Mouse (Mus musculus): ENCODE data around the gene Gm39115. TPM values are rescaled to one million over a fixed set of nuclear protein-coding genes. Genes with fewer than 3 reads are reported as not detected.
"Not testable (repeated sequence)": the region's sequence is repeated elsewhere in the genome, so short reads cannot be mapped to it uniquely, and the experiment has no call there.

Gm39115 gene
- polyA plus RNA-seq, 1 experiment from 2014 or later, result not detected

- Histone ChIP-seq H3K4me2 (ENCODE audit: low read depth, low read length) (no peak overlapping the region), H3K27ac (ENCODE audit: low read length) (no peak overlapping the region), H3K27me3 (ENCODE audit: control insufficient read depth, insufficient read depth, low read length) (no peaks in the 10 kb centered on the region), H3K4me3 (ENCODE audit: low read length) (no peak overlapping the region), H3K9me3 (replicated peaks; ENCODE audit: control insufficient read depth, low read length) (0 out of 2 replicates have a peak, but pooled peaks cover 4% of the 10 kb centered on the region), H3K9ac (ENCODE audit: low read length) (no peak overlapping the region), H3K4me1 (ENCODE audit: control insufficient read depth, insufficient read depth, low read length) (no peaks in the 10 kb centered on the region), H3K36me3 (ENCODE audit: control insufficient read depth, insufficient read depth) (no peaks in the 10 kb centered on the region)
- ATAC-seq (replicated peaks; ENCODE audit: extremely low read depth, insufficient read depth, low FRiP score), result no peak
- 79% methylated on average over 4 of the region's 4 CpGs for WGBS
Observed at GRCm38 (mm10) chr7:142152191-142152590, 16.4 kb upstream of the Gm39115 start.

DNA sequence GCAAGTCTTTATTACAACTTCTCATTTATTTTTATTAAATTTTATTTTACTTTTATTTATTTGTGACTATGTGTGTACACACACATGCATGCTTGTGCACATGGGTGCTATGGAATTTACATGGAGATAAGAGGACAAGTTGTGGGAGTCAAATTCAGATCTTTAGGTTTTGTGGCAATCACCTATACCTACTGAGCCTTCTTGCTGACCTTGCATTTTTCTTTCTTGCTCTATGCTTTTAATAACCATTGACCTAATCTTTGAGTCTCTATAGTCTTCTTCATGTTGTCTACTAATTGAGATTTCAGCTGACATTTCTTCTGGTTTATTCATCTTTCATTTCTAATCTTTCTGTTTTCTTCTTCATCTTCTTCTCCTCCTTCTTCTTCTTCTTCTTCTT is 12.8 kb upstream of the Gm39115 start:
- Histone ChIP-seq H3K9ac (ENCODE audit: low read length) (no peak overlapping the region), H3K27ac (ENCODE audit: low read length) (no peak overlapping the region), H3K36me3 (ENCODE audit: control insufficient read depth, insufficient read depth) (no peaks in the 10 kb centered on the region), H3K4me1 (ENCODE audit: control insufficient read depth, insufficient read depth, low read length) (no peaks in the 10 kb centered on the region), H3K27me3 (ENCODE audit: control insufficient read depth, insufficient read depth, low read length) (peaks cover 4% of the 10 kb centered on the region), H3K9me3 (replicated peaks; ENCODE audit: control insufficient read depth, low read length) (0 out of 2 replicates have a peak, but pooled peaks cover 4% of the 10 kb centered on the region), H3K4me2 (ENCODE audit: low read depth, low read length) (no peak overlapping the region), H3K4me3 (ENCODE audit: low read length) (no peak overlapping the region)
- no peak for ATAC-seq (replicated peaks; ENCODE audit: extremely low read depth, insufficient read depth, low FRiP score)

DNA sequence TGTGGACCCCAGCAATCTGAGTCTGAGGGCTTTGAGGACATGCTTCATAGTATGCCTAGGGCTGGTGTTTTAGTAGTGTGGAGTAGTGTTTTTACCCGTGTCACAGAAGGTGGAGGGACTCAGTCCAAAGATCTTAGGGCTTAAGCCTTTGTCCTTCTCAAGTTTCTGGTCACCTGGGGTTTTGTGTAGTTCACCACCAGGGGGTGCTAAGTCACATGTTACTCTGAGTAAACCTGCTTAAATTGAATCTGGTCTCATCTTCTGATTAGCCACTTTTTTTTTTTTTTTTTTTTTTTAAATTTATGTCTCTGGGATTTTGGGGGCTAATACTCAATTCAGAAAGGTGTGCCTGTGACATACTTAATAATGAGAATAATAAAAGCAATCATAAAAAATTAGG is 10.2 kb upstream of the Gm39115 start:
- WGBS, result 7% methylated on average over 1 of the region's 1 CpGs
- no peak for ATAC-seq (replicated peaks; ENCODE audit: extremely low read depth, insufficient read depth, low FRiP score)
- H3K4me2 ChIP-seq (ENCODE audit: low read depth, low read length), result no peak overlapping the region
- no peak overlapping the region for H3K27ac ChIP-seq (ENCODE audit: low read length)
- H3K9ac ChIP-seq (ENCODE audit: low read length), result no peak overlapping the region
- H3K27me3 ChIP-seq (ENCODE audit: control insufficient read depth, insufficient read depth, low read length), result peaks cover 4% of the 10 kb centered on the region
- no peaks in the 10 kb centered on the region for H3K36me3 ChIP-seq (ENCODE audit: control insufficient read depth, insufficient read depth)
- 0 out of 2 replicates have a peak, but pooled peaks cover 4% of the 10 kb centered on the region for H3K9me3 ChIP-seq (replicated peaks; ENCODE audit: control insufficient read depth, low read length)
- H3K4me3 ChIP-seq (ENCODE audit: low read length), result no peak overlapping the region
- peaks cover 3% of the 10 kb centered on the region; the same call in 1 of the 2 replicates for H3K4me1 ChIP-seq (ENCODE audit: control insufficient read depth, insufficient read depth, low read length)

- Histone ChIP-seq H3K4me1 (ENCODE audit: control insufficient read depth, insufficient read depth, low read length) (peaks cover 3% of the 10 kb centered on the region; the same call in 1 of the 2 replicates), H3K27me3 (ENCODE audit: control insufficient read depth, insufficient read depth, low read length) (peaks cover 4% of the 10 kb centered on the region), H3K4me3 (ENCODE audit: low read length) (no peak overlapping the region), H3K27ac (ENCODE audit: low read length) (no peak overlapping the region), H3K36me3 (ENCODE audit: control insufficient read depth, insufficient read depth) (no peaks in the 10 kb centered on the region), H3K4me2 (ENCODE audit: low read depth, low read length) (no peak overlapping the region), H3K9me3 (replicated peaks; ENCODE audit: control insufficient read depth, low read length) (0 out of 2 replicates have a peak, but pooled peaks cover 4% of the 10 kb centered on the region), H3K9ac (ENCODE audit: low read length) (no peak overlapping the region)
- no peak for ATAC-seq (replicated peaks; ENCODE audit: extremely low read depth, insufficient read depth, low FRiP score)
- WGBS, result 39% methylated on average over 4 of the region's 4 CpGs
Observed at GRCm38 (mm10) chr7:142145413-142145940, 9.6 kb upstream of the Gm39115 start.

- WGBS, result 61% methylated on average over 1 of the region's 1 CpGs
- H3K4me1 ChIP-seq (ENCODE audit: control insufficient read depth, insufficient read depth, low read length), result peaks cover 3% of the 10 kb centered on the region; the same call in 1 of the 2 replicates
- no peak within 1 kb of the TSS for H3K27ac ChIP-seq (ENCODE audit: low read length)
- no peak for ATAC-seq (replicated peaks; ENCODE audit: extremely low read depth, insufficient read depth, low FRiP score)
- no peak within 1 kb of the TSS for H3K9ac ChIP-seq (ENCODE audit: low read length)
- no peak within 1 kb of the TSS for H3K4me3 ChIP-seq (ENCODE audit: low read length)
- no peaks in the 10 kb centered on the region for H3K36me3 ChIP-seq (ENCODE audit: control insufficient read depth, insufficient read depth)
- H3K27me3 ChIP-seq (ENCODE audit: control insufficient read depth, insufficient read depth, low read length), result peaks cover 4% of the 10 kb centered on the region
- 0 out of 2 replicates have a peak, but pooled peaks cover 4% of the 10 kb centered on the region for H3K9me3 ChIP-seq (replicated peaks; ENCODE audit: control insufficient read depth, low read length)
- H3K4me2 ChIP-seq (ENCODE audit: low read depth, low read length), result no peak within 1 kb of the TSS
Observed at GRCm38 (mm10) chr7:142144507-142144906, 8.7 kb upstream of the Gm39115 start, which contains the start of gene Gm45337. Gene Gm45337, minus strand, starts transcription at chr7:142144607.

DNA sequence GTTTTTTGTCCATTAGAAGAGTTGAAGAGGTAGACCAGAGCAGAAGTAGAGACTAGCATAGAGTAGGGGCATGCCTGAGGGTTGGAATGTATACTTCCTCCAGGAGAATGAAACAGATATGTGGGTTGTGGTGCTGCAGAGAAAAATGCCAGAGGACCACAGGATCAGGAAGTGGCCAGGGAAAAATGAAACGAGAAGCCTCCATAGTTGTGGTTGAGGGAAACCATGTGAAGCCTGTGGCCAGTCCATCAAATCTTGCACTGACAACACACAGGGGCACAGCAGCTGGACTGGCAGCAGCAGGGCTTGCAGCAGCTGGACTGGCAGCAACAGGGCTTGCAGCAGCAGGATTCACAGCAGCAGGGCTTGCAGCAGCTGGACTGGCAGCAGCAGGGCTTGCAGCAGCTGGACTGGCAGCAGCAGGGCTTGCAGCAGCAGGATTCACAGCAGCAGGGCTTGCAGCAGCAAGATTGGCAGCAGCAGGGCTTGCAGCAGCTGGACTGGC is 7.7 kb upstream of the Gm39115 start:
- not testable (repeated sequence) for H3K9me3 ChIP-seq (replicated peaks; ENCODE audit: control insufficient read depth, low read length); H3K36me3 ChIP-seq (ENCODE audit: control insufficient read depth, insufficient read depth); H3K27ac ChIP-seq (ENCODE audit: low read length); ATAC-seq (replicated peaks; ENCODE audit: extremely low read depth, insufficient read depth, low FRiP score); H3K9ac ChIP-seq (ENCODE audit: low read length); H3K4me2 ChIP-seq (ENCODE audit: low read depth, low read length); H3K4me3 ChIP-seq (ENCODE audit: low read length); H3K4me1 ChIP-seq (ENCODE audit: control insufficient read depth, insufficient read depth, low read length); H3K27me3 ChIP-seq (ENCODE audit: control insufficient read depth, insufficient read depth, low read length)
- 19% methylated on average over 1 of the region's 1 CpGs for WGBS

DNA sequence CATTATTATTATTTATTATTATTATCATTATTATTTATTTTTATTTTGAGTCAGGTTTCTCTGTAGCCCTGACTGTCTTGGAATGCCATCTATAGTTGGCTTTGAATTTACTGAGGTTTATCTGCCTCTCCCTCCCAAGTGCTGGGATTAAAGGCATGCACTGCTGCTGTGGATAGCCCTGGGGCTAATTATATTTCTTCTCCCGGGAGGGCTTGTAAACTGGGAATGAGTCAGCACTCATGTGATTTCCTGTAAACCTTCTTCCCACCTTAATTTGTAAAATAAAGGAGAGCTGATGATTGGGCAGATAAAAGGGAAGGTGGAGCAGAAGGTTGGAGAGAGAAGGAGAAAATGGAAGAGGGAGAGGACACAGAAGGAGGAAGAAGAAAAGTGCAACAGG is 4.9 kb upstream of the Gm39115 start:
- no peak for ATAC-seq (replicated peaks; ENCODE audit: extremely low read depth, insufficient read depth, low FRiP score)
- H3K4me2 ChIP-seq (ENCODE audit: low read depth, low read length), result no peak overlapping the region
- peaks cover 3% of the 10 kb centered on the region; the same call in 1 of the 2 replicates for H3K4me1 ChIP-seq (ENCODE audit: control insufficient read depth, insufficient read depth, low read length)
- WGBS, result 7% methylated on average over 1 of the region's 1 CpGs
- no peaks in the 10 kb centered on the region for H3K36me3 ChIP-seq (ENCODE audit: control insufficient read depth, insufficient read depth)
- H3K9ac ChIP-seq (ENCODE audit: low read length), result no peak overlapping the region
- peaks cover 4% of the 10 kb centered on the region for H3K27me3 ChIP-seq (ENCODE audit: control insufficient read depth, insufficient read depth, low read length)
- no peak overlapping the region for H3K27ac ChIP-seq (ENCODE audit: low read length)
- no peak overlapping the region for H3K4me3 ChIP-seq (ENCODE audit: low read length)
- H3K9me3 ChIP-seq (replicated peaks; ENCODE audit: control insufficient read depth, low read length), result no peaks in the 10 kb centered on the region

- Histone ChIP-seq H3K36me3 (ENCODE audit: control insufficient read depth, insufficient read depth) (no peaks in the 10 kb centered on the region), H3K9me3 (replicated peaks; ENCODE audit: control insufficient read depth, low read length) (no peaks in the 10 kb centered on the region), H3K4me3 (ENCODE audit: low read length) (no peak overlapping the region), H3K27me3 (ENCODE audit: control insufficient read depth, insufficient read depth, low read length) (peaks cover 2% of the 10 kb centered on the region; the same call in 1 of the 2 replicates), H3K4me2 (ENCODE audit: low read depth, low read length) (no peak overlapping the region), H3K9ac (ENCODE audit: low read length) (no peak overlapping the region), H3K4me1 (ENCODE audit: control insufficient read depth, insufficient read depth, low read length) (no peaks in the 10 kb centered on the region), H3K27ac (ENCODE audit: low read length) (no peak overlapping the region)
- WGBS, result 49% methylated on average over 4 of the region's 4 CpGs
- no peak for ATAC-seq (replicated peaks; ENCODE audit: extremely low read depth, insufficient read depth, low FRiP score)
Observed at GRCm38 (mm10) chr7:142134206-142134995, 1.4 kb downstream of the Gm39115 start.

DNA sequence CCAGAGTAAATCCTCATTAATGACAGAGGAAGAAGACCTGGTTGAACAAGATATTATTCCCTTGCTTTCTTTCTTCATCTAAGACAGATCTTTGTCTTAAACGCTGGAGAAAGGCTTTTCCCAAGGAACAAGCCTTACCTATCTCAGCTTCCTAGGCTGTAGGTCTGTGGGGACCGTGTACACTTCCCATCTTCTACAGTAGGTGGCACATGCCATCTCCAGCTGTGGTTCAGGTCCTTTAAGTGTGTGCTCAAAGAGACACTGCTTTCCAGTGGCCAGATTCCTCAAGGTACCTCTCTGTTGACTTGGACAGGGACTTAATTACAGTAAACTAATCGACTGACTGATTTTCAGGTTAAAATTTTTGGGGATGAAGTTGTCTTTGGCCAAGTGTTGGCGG is 7.0 kb downstream of the Gm39115 start:
- Histone ChIP-seq H3K4me3 (ENCODE audit: low read length) (no peak overlapping the region), H3K9ac (ENCODE audit: low read length) (no peak overlapping the region), H3K27ac (ENCODE audit: low read length) (no peak overlapping the region), H3K27me3 (ENCODE audit: control insufficient read depth, insufficient read depth, low read length) (no peaks in the 10 kb centered on the region; the same call in 1 of the 2 replicates), H3K36me3 (ENCODE audit: control insufficient read depth, insufficient read depth) (no peaks in the 10 kb centered on the region), H3K4me2 (ENCODE audit: low read depth, low read length) (no peak overlapping the region), H3K4me1 (ENCODE audit: control insufficient read depth, insufficient read depth, low read length) (no peaks in the 10 kb centered on the region), H3K9me3 (replicated peaks; ENCODE audit: control insufficient read depth, low read length) (no peaks in the 10 kb centered on the region)
- no peak for ATAC-seq (replicated peaks; ENCODE audit: extremely low read depth, insufficient read depth, low FRiP score)
- 57% methylated on average over 4 of the region's 4 CpGs for WGBS
